Mouse (Mus musculus) MEL (cell line): ENCODE measurements around the gene Hspa1b. TPM values are rescaled to one million over a fixed set of nuclear protein-coding genes. Genes with fewer than 3 reads are reported as not detected.

Experiments used
- DNase-seq: peaks from one replicate; pipeline ENCODE4 v3.0.0; 2011; ENCODE audit warnings: low read depth, low spot score
- H3K27ac ChIP-seq: 2 replicates; pipeline ENCODE4 v1.5.1; 2012; ENCODE audit warnings: low read depth, mild to moderate bottlenecking, control low read depth, low read length, moderate library complexity; ENCODE audit not compliant: control insufficient read depth
- H3K27me3 ChIP-seq, 2 experiments: fragments of 150-350 bp in 1 of 2; sonication (generic) in 1 of 2; 2 replicates each; pipeline ENCODE4 v1.6.1; 2012; ENCODE audit warnings: low read length in 2 of 2, mild to moderate bottlenecking in 2 of 2, improper control_type of control experiment in 1 of 2, moderate library complexity in 1 of 2; ENCODE audit not compliant: insufficient read depth in 2 of 2, control insufficient read depth in 1 of 2
- H3K36me3 ChIP-seq, 2 experiments: 2 replicates each; pipeline ENCODE4 v1.6.1; 2012 to 2014; ENCODE audit warnings: low read length in 2 of 2, improper control_type of control experiment in 1 of 2, inconsistent platforms in 1 of 2, mild to moderate bottlenecking in 1 of 2; ENCODE audit not compliant: insufficient read depth in 2 of 2, control insufficient read depth in 1 of 2
- H3K4me1 ChIP-seq, 2 experiments: fragments of 150-350 bp in 1 of 2; sonication (generic) in 1 of 2; 2 replicates each; pipeline ENCODE4 v1.6.1; 2012; ENCODE audit warnings: low read length in 2 of 2, improper control_type of control experiment in 1 of 2, mild to moderate bottlenecking in 1 of 2; ENCODE audit not compliant: insufficient read depth in 2 of 2, control insufficient read depth in 1 of 2
- H3K4me3 ChIP-seq, 2 experiments: fragments of 150-350 bp in 1 of 2; sonication (generic) in 1 of 2; 2 replicates each; pipeline ENCODE4 v1.5.1; 2012; ENCODE audit warnings: low read depth in 2 of 2, low read length in 2 of 2, mild to moderate bottlenecking in 2 of 2, moderate library complexity in 2 of 2, control low read depth in 1 of 2, improper control_type of control experiment in 1 of 2; ENCODE audit not compliant: control insufficient read depth in 1 of 2, insufficient read depth in 1 of 2
- H3K79me2 ChIP-seq: 2 replicates; pipeline ENCODE4 v1.6.1; 2012; ENCODE audit warnings: mild to moderate bottlenecking, low read length, moderate library complexity; ENCODE audit not compliant: control insufficient read depth, poor library complexity, insufficient read depth
- H3K9ac ChIP-seq: 2 replicates; pipeline ENCODE4 v1.6.1; 2012; ENCODE audit warnings: low read depth, mild to moderate bottlenecking, control low read depth, low read length, moderate library complexity; ENCODE audit not compliant: control insufficient read depth, poor library complexity, severe bottlenecking
- H3K9me3 ChIP-seq: fragments of 150-350 bp; sonication (generic); replicated peaks from 2 replicates; pipeline ENCODE4 v1.6.1; 2012; ENCODE audit warnings: mild to moderate bottlenecking, low read length, improper control_type of control experiment, moderate library complexity; ENCODE audit not compliant: insufficient read depth
- BHLHE40 ChIP-seq: IDR thresholded peaks from 2 replicates; pipeline ENCODE4 v1.6.1; 2012; ENCODE audit warnings: low read depth, mild to moderate bottlenecking, inconsistent platforms, low read length, improper control_type of control experiment, borderline replicate concordance
- CTCF ChIP-seq, 3 experiments: IDR thresholded peaks in 2 of 3; conservative IDR thresholded peaks in 1 of 3; 2 replicates each; pipeline ENCODE4 v1.5.1; 2011 to 2012; ENCODE audit warnings: low read length in 3 of 3, low read depth in 2 of 3, mild to moderate bottlenecking in 2 of 3, improper control_type of control experiment in 1 of 3, inconsistent platforms in 1 of 3, mixed read lengths in 1 of 3, moderate library complexity in 1 of 3; ENCODE audit not compliant: control insufficient read depth in 1 of 3, insufficient read depth in 1 of 3, poor library complexity in 1 of 3, severe bottlenecking in 1 of 3
- ELF1 ChIP-seq: IDR thresholded peaks from 2 replicates; pipeline ENCODE4 v1.6.1; 2014; ENCODE audit warnings: low read depth, mild to moderate bottlenecking, inconsistent platforms, low read length, improper control_type of control experiment, moderate library complexity
- GATA1 ChIP-seq: IDR thresholded peaks from 2 replicates; pipeline ENCODE4 v1.6.1; 2011; ENCODE audit warnings: low read depth, low read length, improper control_type of control experiment
- MAFK ChIP-seq: IDR thresholded peaks from 2 replicates; pipeline ENCODE4 v1.6.1; 2011; ENCODE audit warnings: low read depth, mild to moderate bottlenecking, low read length, improper control_type of control experiment, borderline replicate concordance
- MEF2A ChIP-seq: IDR thresholded peaks from 2 replicates; pipeline ENCODE4 v1.6.1; 2014; ENCODE audit warnings: low read depth, mild to moderate bottlenecking, inconsistent platforms, low read length, improper control_type of control experiment; ENCODE audit not compliant: poor library complexity, insufficient replicate concordance, severe bottlenecking; ENCODE audit errors: extremely low read depth
- MYB ChIP-seq: IDR thresholded peaks from 2 replicates; pipeline ENCODE4 v1.6.1; 2011; ENCODE audit warnings: mild to moderate bottlenecking, low read depth, low read length, improper control_type of control experiment
- POLR2A ChIP-seq, 2 experiments: IDR thresholded peaks; 2 replicates each; pipeline ENCODE4 v1.6.1; 2011 to 2012; ENCODE audit warnings: low read length in 2 of 2, mild to moderate bottlenecking in 2 of 2, control low read depth in 1 of 2, improper control_type of control experiment in 1 of 2, low read depth in 1 of 2, moderate library complexity in 1 of 2; ENCODE audit not compliant: control insufficient read depth in 1 of 2, insufficient read depth in 1 of 2, poor library complexity in 1 of 2
- POLR2AphosphoS5 ChIP-seq: IDR thresholded peaks from 2 replicates; pipeline ENCODE4 v1.6.1; 2012; ENCODE audit warnings: low read depth, borderline replicate concordance, mild to moderate bottlenecking, inconsistent platforms, low read length, moderate library complexity, mixed read lengths
- RAD21 ChIP-seq: IDR thresholded peaks from 2 replicates; pipeline ENCODE4 v1.6.1; 2011; ENCODE audit warnings: mild to moderate bottlenecking, low read depth, low read length, improper control_type of control experiment
- RCOR1 ChIP-seq: IDR thresholded peaks from 2 replicates; pipeline ENCODE4 v1.6.1; 2012; ENCODE audit warnings: low read depth, mild to moderate bottlenecking, inconsistent platforms, low read length, improper control_type of control experiment
- SMC3 ChIP-seq: IDR thresholded peaks from 2 replicates; pipeline ENCODE4 v1.6.1; 2011; ENCODE audit warnings: low read depth, low read length, improper control_type of control experiment
- TAL1 ChIP-seq: IDR thresholded peaks from 2 replicates; pipeline ENCODE4 v1.6.1; 2012; ENCODE audit warnings: mild to moderate bottlenecking, inconsistent platforms, low read length, moderate library complexity, mixed read lengths
- USF1 ChIP-seq: IDR thresholded peaks from 2 replicates; pipeline ENCODE4 v1.6.1; 2014; ENCODE audit warnings: low read depth, mild to moderate bottlenecking, inconsistent platforms, low read length, improper control_type of control experiment, moderate library complexity
- USF2 ChIP-seq, 2 experiments: IDR thresholded peaks; 2 replicates each; pipeline ENCODE4 v1.6.1; 2011 to 2012; ENCODE audit warnings: improper control_type of control experiment in 2 of 2, low read length in 2 of 2, borderline replicate concordance in 1 of 2, inconsistent platforms in 1 of 2, low read depth in 1 of 2, mild to moderate bottlenecking in 1 of 2; ENCODE audit not compliant: insufficient read depth in 1 of 2
- ZC3H11A ChIP-seq: IDR thresholded peaks from 2 replicates; pipeline ENCODE4 v1.6.1; 2012; ENCODE audit warnings: low read depth, mild to moderate bottlenecking, inconsistent platforms, low read length, improper control_type of control experiment
- ZMIZ1 ChIP-seq: IDR thresholded peaks from 2 replicates; pipeline ENCODE4 v1.6.1; 2012; ENCODE audit warnings: low read depth, mild to moderate bottlenecking, inconsistent platforms, low read length, improper control_type of control experiment, moderate library complexity
- ZNF384 ChIP-seq: IDR thresholded peaks from 2 replicates; pipeline ENCODE4 v1.6.1; 2012; ENCODE audit warnings: low read depth, mild to moderate bottlenecking, inconsistent platforms, low read length, improper control_type of control experiment
- polyA plus RNA-seq, 2 experiments: library from polyadenylated mRNA; stranded (reverse) in 1 of 2; unstranded in 1 of 2; fragments of >175 nt in 1 of 2; fragments of >200 nt in 1 of 2; gene quantifications; 2 replicates each; pipeline versions ENCODE4 v1.2.1 to v1.2.4; 2012; ENCODE audit warnings: low replicate concordance in 2 of 2, low read depth in 1 of 2; ENCODE audit not compliant: insufficient read length in 2 of 2, insufficient read depth in 1 of 2, missing spikeins in 1 of 2
- total RNA-seq: library from RNA; depleted of rRNA; stranded (reverse); fragments of 300-350 nt; gene quantifications from 2 replicates; pipeline ENCODE4 v1.2.3, GENCODE M21; 2012

The Hspa1b gene
- total and polyA plus RNA-seq, 3 experiments, result 0.04 TPM; not detected in 2

- Histone ChIP-seq H3K4me3 (no peak overlapping the region), H3K79me2 (peaks cover 22% of the 10 kb centered on the region), H3K4me1 (peaks cover 2 to 5% of the 10 kb centered on the region in 2 experiments; a peak in 3 of 4 replicates), H3K36me3 (peaks cover 0 to 19% of the 10 kb centered on the region in 2 experiments; a peak in 3 of 4 replicates), H3K27ac (no peak overlapping the region), H3K27me3 (no peaks in the 10 kb centered on the region), H3K9me3 (no peaks in the 10 kb centered on the region), H3K9ac (no peak overlapping the region)
- no peak for TF ChIP-seq USF1
- 0 out of 2 replicates have a peak, but pooled peaks have one; percentile 37 for TF ChIP-seq ZNF384
- TF ChIP-seq MAFK, result no peak
- TF ChIP-seq SMC3, result peak; percentile 49; the same call in 1 of the 2 replicates
- peak; percentile 32 to 55 (median 55) for TF ChIP-seq CTCF (IDR thresholded peaks at IDR 0.05 in 2 of 3, conservative IDR thresholded peaks at IDR 0.05 in 1 of 3; ENCODE audit: control insufficient read depth in 1 of 3, insufficient read depth in 1 of 3, low read depth in 2 of 3, low read length in 3 of 3, poor library complexity in 1 of 3, severe bottlenecking in 1 of 3)
- TF ChIP-seq RAD21, result peak; percentile 51
- DNase-seq, result peak; percentile 64
Observed at GRCm38 (mm10) chr17:34947606-34948005, 11.4 kb downstream of the Hspa1b start.

- Histone ChIP-seq H3K9me3 (no peaks in the 10 kb centered on the region), H3K9ac (no peak overlapping the region), H3K4me3 (no peak overlapping the region), H3K79me2 (peaks cover 15% of the 10 kb centered on the region), H3K4me1 (peaks cover 2 to 5% of the 10 kb centered on the region in 2 experiments; a peak in 3 of 4 replicates), H3K27me3 (no peaks in the 10 kb centered on the region), H3K36me3 (peaks cover 0 to 19% of the 10 kb centered on the region in 2 experiments; a peak in 3 of 4 replicates), H3K27ac (no peak overlapping the region)
- TF ChIP-seq MEF2A (no peak), BHLHE40 (no peak), TAL1 (no peak)
- DNase-seq, result no peak
Observed at GRCm38 (mm10) chr17:34946486-34947140, 12.4 kb downstream of the Hspa1b start.

DNA sequence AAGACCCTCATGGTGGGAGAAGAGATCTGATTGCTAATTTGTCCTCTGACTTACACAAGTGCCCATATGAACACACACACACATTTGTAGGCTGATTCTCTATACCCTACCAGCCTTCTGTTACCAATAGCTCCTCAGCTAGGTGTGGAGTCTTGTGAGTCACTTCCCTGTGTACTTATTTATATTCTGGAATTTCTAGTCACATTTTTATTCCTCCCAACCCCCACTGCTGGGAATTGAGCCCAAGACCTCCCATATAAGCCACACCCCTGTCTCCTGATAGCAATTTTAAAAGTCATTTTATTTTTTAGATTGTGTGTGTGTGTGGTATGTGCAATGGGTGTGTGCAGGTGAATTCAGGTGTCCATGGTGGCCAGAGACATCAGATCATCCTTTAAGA is 14.7 kb downstream of the Hspa1b start:
- Histone ChIP-seq H3K4me3 (no peak overlapping the region), H3K36me3 (peaks cover 0 to 13% of the 10 kb centered on the region in 2 experiments; a peak in 2 of 4 replicates), H3K79me2 (no peaks in the 10 kb centered on the region), H3K9me3 (no peaks in the 10 kb centered on the region), H3K4me1 (peaks cover 2 to 10% of the 10 kb centered on the region in 2 experiments), H3K27me3 (no peaks in the 10 kb centered on the region), H3K27ac (no peak overlapping the region)
- DNase-seq, result no peak
- TF ChIP-seq ZMIZ1, result no peak
- no peak for TF ChIP-seq POLR2A (IDR thresholded peaks at IDR 0.05; ENCODE audit: control insufficient read depth in 1 of 2, insufficient read depth in 1 of 2, low read depth in 1 of 2, low read length in 2 of 2, poor library complexity in 1 of 2)
- no peak for TF ChIP-seq ZC3H11A
- no peak for TF ChIP-seq GATA1
- TF ChIP-seq POLR2AphosphoS5, result no peak
- TF ChIP-seq ELF1, result no peak
- no peak for TF ChIP-seq USF2 (IDR thresholded peaks at IDR 0.05; ENCODE audit: borderline replicate concordance in 1 of 2, insufficient read depth in 1 of 2, low read depth in 1 of 2, low read length in 2 of 2)
- no peak for TF ChIP-seq MYB
- TF ChIP-seq RCOR1, result no peak
- TF ChIP-seq, all 39 proteins: peak for 0
- H3K9ac ChIP-seq, result no peak overlapping the region
